Mouse (Mus musculus) testis, adult 2 months (tissue): ENCODE measurements around the gene Hmgcll1.

ENCODE experiments used
- CTCF ChIP-seq: fragments of 200-500 bp; IDR thresholded peaks from 2 replicates; pipeline ENCODE4 v1.5.1; 2012; ENCODE audit warnings: low read depth, mild to moderate bottlenecking, inconsistent platforms, low read length, moderate library complexity; ENCODE audit not compliant: control insufficient read depth, insufficient read depth, insufficient replicate concordance
- POLR2A ChIP-seq: fragments of 200-500 bp; IDR thresholded peaks from 2 replicates; pipeline ENCODE4 v1.6.1; 2012; ENCODE audit warnings: low read depth, mild to moderate bottlenecking, inconsistent platforms, low read length, moderate library complexity; ENCODE audit not compliant: control insufficient read depth

GRCm38 (mm10) chr9:76007342-76007970 lies 7.2 kb upstream of the Hmgcll1 start:
- TF ChIP-seq CTCF (no peak), POLR2A (no peak)
